Mouse (Mus musculus) ovary, adult 10 weeks (tissue): ENCODE results near the gene Pklr. TPM values are rescaled to one million over a fixed set of nuclear protein-coding genes. Genes with fewer than 3 reads are reported as not detected.

Experiments
- polyA plus RNA-seq: library from polyadenylated mRNA; stranded (reverse); fragments of 350-450 nt; fragmentation: Illumina TruSeq; extraction: RNeasy Lipid Tissue Mini Kit (QIAGEN cat#74804); gene quantifications from one replicate; pipeline ENCODE4 v1.2.3, GENCODE M21; 2014

The Pklr gene
- 0.48 TPM for polyA plus RNA-seq

GRCm38 (mm10) chr3:89135958-89136357, at the start of gene Pklr:
Gene Pklr, plus strand, starts transcription at chr3:89136142.

DNA sequence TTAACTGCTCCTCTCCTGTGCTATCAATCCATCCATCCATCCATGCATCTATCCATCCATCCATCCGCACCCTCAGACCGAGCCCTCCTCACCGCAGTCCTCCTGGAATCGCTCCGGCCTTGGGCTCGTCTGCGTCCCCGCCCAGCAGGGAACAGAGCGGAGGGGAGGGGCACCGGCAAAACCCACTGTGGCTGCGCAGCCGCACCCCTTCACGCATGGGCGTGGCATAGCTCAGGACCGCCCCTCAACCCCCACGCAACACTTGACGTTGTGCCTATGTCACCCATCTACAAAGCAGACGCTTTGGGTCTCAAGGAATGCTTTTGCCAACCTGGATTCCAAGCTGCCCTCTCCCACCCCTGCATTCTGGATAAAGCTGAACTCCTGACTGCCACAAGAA, 42.8 kb upstream of the Pklr start, which contains the start of gene Rusc1:
Gene Rusc1, minus strand, starts transcription at position 137 of the 400 bp plus-strand sequence.

DNA sequence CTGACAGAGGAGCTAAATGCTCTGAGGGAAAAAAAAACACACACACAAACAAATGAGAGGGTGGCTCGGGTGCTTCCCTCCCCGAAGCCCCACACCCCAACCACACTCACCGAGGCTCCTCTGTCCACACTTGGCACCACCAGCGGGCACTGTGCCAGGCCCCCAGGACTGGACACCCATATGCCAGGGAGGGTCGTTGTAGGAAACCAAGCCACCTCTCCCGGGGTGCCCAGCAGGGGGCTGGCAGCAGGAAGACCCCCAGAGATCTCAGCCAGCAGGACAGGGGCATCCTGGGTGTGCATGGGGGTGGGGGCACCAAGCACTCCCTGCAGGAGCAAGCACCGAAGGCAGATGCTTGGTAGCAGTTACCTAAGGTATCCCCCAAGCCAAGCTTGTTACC, 35.1 kb upstream of the Pklr start, which contains the start of gene Gm43738:
Gene Gm43738, minus strand, starts transcription at position 289 of the 400 bp plus-strand sequence.

GRCm38 (mm10) chr3:89101812-89102494, 34.0 kb upstream of the Pklr start, which contains the start of gene Fdps:
Gene Fdps, minus strand, starts transcription at chr3:89101959.

DNA sequence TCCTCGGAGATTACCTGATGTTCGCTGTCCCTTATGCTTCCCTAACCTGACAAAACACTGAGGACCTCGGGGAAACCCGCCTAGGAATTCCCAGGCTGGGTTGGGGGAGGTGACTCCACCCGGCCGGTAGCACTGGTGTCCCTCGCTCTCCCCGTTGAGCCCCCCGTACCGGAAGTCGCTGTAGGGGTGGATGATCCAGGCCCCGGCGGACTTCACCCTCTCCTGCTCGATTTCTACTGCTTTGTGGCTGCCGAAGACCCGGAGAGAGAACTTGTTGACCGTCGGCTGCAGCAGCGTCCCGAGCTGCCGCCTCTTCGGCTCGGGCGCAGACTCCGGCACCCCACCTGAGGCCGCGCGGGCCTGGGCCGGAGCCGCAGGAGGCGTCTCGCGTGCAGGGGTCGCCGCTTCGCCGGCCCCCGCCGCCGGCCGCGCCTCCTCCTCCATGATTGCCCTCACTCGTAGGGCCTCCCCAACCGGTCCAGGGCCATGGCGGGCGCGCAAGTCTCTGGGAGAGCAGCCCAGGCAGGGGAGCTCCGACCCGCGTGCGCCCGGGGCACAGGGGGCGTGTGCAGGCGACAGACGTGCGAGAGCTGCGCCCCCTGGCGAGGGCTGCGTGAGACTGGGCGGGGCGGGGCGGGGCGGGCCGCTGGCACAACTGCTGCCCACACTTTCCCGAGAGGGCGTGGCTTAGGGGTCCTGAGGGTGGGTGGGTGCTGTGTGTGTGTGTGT, 23.8 kb downstream of the Pklr start, which contains the start of gene Hcn3:
Gene Hcn3, minus strand, starts transcription at position 581 of the 729 bp plus-strand sequence.

GRCm38 (mm10) chr3:89164506-89165267, 28.7 kb downstream of the Pklr start, which contains the start of gene Clk2:
Gene Clk2, plus strand, starts transcription at chr3:89164795.

GRCm38 (mm10) chr3:89177242-89178106, 41.5 kb downstream of the Pklr start, which contains the start of gene Scamp3:
Gene Scamp3, plus strand, starts transcription at chr3:89177473.

DNA sequence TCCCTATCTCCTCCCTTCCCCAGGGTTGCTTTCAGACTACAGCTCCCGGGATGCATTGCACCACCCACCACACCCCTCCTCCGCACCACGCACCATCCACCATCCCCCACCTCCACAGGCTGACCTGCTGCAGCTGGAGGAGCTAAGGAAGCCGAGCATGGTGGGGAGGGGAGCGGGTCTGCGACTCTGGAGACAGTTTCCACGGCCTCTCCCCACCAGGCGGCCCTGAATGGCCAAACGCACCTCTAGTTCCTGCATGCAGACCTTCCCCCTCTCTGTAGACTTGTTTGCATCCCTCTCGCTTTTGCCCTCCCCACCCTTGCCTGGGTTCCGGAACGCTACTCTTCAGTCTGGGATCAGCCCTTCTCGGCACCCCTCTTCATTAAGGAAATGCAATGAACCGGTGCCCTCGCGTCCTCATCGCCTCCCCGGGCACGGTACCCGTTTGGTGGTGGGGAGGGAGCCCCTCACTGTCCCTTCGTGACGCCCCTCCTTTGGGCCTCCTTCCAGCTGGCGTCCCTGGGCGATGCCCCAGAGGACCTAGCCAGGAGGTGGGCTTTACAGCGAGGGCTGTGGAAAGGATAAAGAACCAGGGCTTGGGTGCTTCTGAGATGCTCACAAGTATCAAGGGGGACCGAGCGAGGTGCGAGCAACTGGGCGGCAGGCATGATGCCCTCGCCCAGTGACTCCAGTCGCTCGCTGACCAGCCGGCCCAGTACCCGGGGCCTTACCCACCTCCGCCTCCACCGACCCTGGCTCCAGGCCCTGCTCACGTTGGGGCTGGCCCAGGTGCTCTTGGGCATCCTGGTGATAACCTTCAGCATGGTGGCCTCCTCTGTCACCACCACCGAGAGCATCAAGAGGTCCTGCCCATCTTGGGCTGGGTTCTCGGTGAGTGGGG, 47.4 kb downstream of the Pklr start, which contains the start of gene Fam189b:
Gene Fam189b, plus strand, starts transcription at position 86 of the 901 bp plus-strand sequence.

Other genes with a start within 250 kb of the Pklr start
- gene Msto1, start 222.1 kb upstream of the Pklr start, polyA plus RNA-seq = 1.0 TPM
- gene Ash1l, start 185.5 kb upstream of the Pklr start, polyA plus RNA-seq = 70.2 TPM
- gene Dap3, start 185.0 kb upstream of the Pklr start, polyA plus RNA-seq = 97.1 TPM
- gene Rusc1, start 42.8 kb upstream of the Pklr start, polyA plus RNA-seq = 4.6 TPM
- gene Gm43738, start 35.0 kb upstream of the Pklr start, polyA plus RNA-seq = not detected
- gene Fdps, start 34.2 kb upstream of the Pklr start, polyA plus RNA-seq = 19.0 TPM
- not detected for gene Hcn3, start 24.1 kb downstream of the Pklr start, polyA plus RNA-seq
- gene Clk2, start 28.7 kb downstream of the Pklr start, polyA plus RNA-seq = 13.0 TPM
- 10.0 TPM for gene Scamp3, start 41.3 kb downstream of the Pklr start, polyA plus RNA-seq
- gene Fam189b, start 47.0 kb downstream of the Pklr start, polyA plus RNA-seq = 0.48 TPM
- gene Gba, start 66.8 kb downstream of the Pklr start, polyA plus RNA-seq = 9.7 TPM
- 0.57 TPM for gene Thbs3, start 79.0 kb downstream of the Pklr start, polyA plus RNA-seq
- 26.7 TPM for gene Mtx1, start 90.9 kb downstream of the Pklr start, polyA plus RNA-seq
- 2.4 TPM for gene Muc1, start 92.9 kb downstream of the Pklr start, polyA plus RNA-seq
- gene Krtcap2, start 109.8 kb downstream of the Pklr start, polyA plus RNA-seq = 23.2 TPM
- not detected for gene Trim46, start 110.2 kb downstream of the Pklr start, polyA plus RNA-seq
- not detected for gene Dpm3, start 123.2 kb downstream of the Pklr start, polyA plus RNA-seq
- gene Slc50a1, start 134.4 kb downstream of the Pklr start, polyA plus RNA-seq = 15.4 TPM
- gene Efna1, start 145.0 kb downstream of the Pklr start, polyA plus RNA-seq = 4.2 TPM
- not detected for gene Efna3, start 186.8 kb downstream of the Pklr start, polyA plus RNA-seq
- not detected for gene Efna4, start 201.9 kb downstream of the Pklr start, polyA plus RNA-seq
- 5.8 TPM for gene Adam15, start 213.9 kb downstream of the Pklr start, polyA plus RNA-seq
- gene Dcst2, start 225.8 kb downstream of the Pklr start, polyA plus RNA-seq = not detected
- gene Dcst1, start 229.1 kb downstream of the Pklr start, polyA plus RNA-seq = not detected